Mouse (Mus musculus) frontal cortex, adult (tissue): ENCODE measurements around the gene Rnls.

Experiments used
- ATAC-seq: cut with Nextera tagmentation; 2 replicates; pipeline ENCODE4 v1.9.2; 2017; ENCODE audit warnings: mild to moderate bottlenecking, moderate library complexity, mixed read lengths; ENCODE audit not compliant: low TSS enrichment

Rnls gene

GRCm38 (mm10) chr19:33103851-33104250 lies 288.2 kb downstream of the Rnls start:
- no peak for ATAC-seq

DNA sequence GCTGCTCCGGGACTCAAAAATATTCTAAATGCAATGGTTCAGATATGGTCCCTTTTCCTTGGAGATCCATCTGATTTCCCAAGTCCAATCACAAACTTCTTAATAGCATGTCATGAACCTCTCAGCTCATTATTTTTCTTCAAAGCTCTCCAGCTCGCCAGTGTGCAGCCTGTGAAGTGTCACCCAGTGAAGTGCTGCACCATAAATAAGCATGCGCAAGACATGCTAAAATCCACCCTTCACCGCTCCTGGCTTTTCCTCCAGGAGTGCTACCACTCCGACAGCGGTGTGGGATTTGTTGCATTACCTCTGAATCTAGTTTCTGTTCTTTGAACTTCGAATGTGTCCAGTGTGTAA lies 289.3 kb downstream of the Rnls start:
- peak; percentile 73 for ATAC-seq

GRCm38 (mm10) chr19:33102008-33102782 lies 289.9 kb downstream of the Rnls start:
- ATAC-seq, result peak; percentile 87

GRCm38 (mm10) chr19:33101093-33102007 lies 290.7 kb downstream of the Rnls start:
- 0 out of 2 replicates have a peak, but pooled peaks have one; percentile 7 for ATAC-seq

GRCm38 (mm10) chr19:33100598-33100997 lies 291.5 kb downstream of the Rnls start:
- ATAC-seq, result no peak

DNA sequence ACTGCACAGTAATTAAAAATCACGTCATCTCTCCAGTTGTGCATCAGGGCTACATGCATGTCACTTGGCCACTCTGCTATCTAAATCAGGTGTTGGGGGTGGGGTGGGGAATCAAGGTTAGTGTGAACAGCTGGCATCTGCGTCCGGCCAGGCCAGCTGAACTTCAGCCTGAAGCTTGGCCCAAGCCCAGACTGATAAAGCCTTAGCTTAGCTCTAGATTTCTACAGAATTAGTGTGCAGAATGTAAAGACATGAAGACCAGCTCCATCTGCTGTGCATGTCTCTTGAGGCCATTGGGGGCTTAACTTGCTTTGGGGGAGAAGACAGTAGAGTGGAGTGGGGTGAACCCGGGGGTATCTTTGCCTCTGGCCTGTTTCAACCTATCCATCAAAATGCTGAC lies 292.1 kb downstream of the Rnls start:
- ATAC-seq, result no peak

DNA sequence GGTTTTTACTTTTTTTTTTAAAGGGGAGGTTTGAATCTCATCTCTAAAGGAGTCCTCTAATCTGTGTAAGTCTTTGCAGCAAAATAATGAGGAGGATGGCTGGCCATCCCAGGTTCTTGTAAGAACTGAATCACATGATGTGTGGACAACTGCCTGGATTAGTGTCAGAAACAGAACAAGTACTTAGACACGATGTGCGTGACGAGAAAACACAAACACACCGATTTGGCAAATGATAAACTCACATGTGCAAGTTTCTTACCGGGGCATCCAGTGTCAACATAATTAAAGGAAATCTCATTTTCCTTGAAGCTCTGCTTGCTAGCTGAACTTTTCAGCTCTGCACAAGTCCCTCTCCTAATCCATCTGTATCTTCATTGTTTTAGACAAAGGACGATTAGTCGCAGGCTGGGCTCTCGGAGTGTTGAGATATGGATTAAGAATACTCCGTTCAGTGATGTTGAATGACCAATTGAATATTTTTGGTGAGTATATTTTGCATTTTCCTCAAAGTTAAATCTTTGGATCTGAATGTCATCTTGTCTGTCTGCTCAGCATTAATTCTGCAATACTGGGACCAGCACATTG lies 292.8 kb downstream of the Rnls start:
- no peak for ATAC-seq

DNA sequence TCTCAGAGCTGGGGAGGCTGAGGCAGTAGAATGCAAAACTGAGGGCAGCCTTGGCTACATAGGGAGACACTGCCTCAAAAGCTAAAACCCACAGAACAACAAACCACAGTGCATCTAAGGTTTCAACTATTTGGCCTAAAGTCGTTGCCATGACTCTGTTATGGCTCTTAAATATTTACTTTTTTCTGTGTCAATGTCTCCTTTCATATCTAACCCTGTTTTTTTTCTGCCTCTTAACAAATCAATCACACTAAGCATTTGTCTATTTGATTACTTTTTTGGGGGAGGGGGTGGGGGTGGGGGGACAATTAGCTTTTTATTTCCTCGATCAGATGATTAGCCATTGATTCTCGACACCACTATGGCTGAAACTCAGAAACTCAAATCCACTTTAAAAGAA lies 294.4 kb downstream of the Rnls start:
- ATAC-seq, result no peak

DNA sequence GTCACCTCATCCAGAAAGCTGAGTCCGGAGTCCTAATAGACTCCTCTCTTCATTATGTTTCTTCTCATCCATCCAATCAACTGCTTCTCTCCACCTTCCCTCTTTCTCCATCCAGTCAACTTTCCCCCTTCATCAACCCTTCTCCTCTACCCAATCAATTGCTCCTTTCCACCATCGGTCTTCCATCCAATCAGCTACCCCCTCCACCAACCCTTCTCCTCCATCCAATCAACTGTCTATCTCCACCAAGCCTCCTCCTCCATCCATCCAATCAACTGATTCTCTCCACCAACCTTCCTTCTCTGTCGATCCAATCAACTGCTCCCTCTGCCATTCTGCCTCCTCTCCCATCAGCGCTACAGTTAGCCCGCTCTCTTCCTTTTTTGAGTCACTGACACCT lies 295.5 kb downstream of the Rnls start:
- no peak for ATAC-seq

DNA sequence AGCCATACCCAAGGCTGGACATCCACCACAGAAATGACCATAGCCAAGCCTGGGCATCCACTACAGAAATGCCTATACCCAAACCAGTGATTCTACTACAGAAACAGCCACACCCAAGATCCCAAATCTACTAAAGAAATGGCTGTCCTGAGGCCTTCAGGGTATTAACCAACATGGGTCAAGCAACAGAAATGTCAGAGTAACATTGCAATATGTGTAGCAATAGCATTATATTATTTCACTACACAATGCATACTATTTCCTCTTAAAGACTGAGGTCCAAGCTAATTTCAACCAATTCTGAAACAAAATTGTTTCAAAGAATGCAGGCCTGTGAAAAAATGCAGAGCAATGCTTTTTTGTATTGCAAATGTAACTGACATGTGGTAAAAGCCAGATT lies 299.5 kb downstream of the Rnls start:
- ATAC-seq, result no peak

DNA sequence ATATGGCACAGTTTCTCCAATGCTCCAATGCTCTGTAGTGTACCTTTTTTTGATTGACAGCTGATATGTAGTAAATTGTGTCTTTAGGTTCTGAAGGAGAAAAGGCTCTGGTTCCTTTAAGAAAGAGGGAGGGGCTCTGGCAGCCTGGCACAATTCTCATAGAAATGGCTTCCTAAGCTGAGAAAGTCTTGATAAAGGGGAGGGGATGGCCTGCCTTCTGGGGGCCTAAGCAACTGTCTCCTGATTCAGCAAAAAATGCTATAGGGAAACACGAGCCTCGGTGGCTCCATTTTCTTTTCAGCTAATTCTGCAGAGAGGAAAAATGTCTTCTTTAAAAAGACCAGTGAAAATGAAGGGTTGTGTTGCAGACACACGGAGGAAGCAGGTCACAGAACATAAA lies 300.8 kb downstream of the Rnls start:
- ATAC-seq, result no peak

DNA sequence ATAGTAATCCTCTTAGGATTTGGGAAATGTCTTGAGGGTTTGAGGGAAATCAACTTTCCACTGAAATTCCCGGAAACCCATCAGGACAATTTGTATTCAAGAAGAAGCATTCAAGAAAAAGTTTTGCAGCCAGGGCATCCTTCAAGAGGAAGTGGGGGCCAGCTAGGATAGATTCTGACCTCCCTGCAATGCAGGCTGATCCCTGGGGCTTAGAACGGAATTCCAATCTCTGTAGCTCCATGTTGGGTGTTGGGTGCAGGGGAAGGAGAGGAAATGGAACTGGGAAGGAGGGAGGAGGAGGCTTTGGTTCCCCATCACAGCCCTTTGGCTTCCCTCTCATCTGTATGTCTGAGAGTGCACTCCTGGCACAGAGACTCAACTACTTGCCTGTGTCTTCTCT lies 303.2 kb downstream of the Rnls start:
- no peak for ATAC-seq

DNA sequence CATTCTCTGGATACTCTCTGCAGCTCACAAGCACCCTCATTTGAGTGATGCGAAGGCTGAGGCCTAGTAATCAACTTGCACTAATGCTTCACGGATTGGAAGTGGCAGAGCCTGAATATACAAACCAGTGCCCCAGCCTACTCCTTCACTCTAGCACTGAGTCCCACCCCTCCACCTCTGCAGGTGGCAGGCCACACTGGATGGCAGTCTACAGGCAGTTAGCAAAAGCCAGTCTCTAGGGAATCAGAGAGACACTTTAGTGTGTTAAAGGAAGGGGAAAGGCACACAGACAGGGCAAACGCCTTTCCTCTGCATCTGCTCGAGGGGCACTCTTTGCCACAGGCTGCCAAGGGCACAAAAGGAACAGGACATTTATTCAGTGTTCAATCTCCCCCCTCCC lies 304.1 kb downstream of the Rnls start:
- no peak for ATAC-seq
